Mouse (Mus musculus): ENCODE data around the gene Gm5737.

DNA sequence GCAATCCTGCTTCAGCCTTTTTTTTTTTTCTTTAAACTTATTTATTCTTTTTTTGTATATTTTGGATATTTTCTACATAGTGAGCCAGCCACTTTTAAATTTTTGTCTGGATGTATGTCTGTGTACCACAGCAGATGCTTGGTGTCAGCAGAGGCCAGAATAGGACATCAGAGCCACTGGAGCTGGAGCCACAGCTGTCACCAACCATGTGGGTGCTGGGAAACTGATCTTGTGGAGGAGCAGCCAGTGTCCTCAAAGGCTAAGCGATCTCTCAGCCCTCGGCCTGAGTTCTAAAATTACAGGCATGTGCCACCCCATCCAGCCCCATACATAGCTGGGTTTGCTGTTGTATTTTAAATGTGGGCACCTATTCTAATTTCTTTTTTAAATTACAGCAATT is 27.6 kb downstream of the Gm5737 start:
- TF ChIP-seq CTCF (conservative IDR thresholded peaks at IDR 0.05; ENCODE audit: insufficient read depth, insufficient read length, low read depth, low read length) (no peak), POLR2A (IDR thresholded peaks at IDR 0.05; ENCODE audit: low read depth, low read length) (no peak)
